Mouse (Mus musculus) midbrain, embryonic 13.5 days (tissue): Measurements from ENCODE around the gene Shroom1. TPM values are rescaled to one million over a fixed set of nuclear protein-coding genes. Genes with fewer than 3 reads are reported as not detected.
"Not testable (repeated sequence)": the region's sequence is repeated elsewhere in the genome, so short reads cannot be mapped to it uniquely, and the experiment has no call there.

ENCODE experiments used
- ATAC-seq: fragments of 200-750 bp; cut with Nextera tagmentation; 2 replicates; pipeline ENCODE4 v1.8.0; 2017; ENCODE audit warnings: mild to moderate bottlenecking, moderate TSS enrichment, moderate library complexity
- H3K27ac ChIP-seq: fragments of 300-500 bp; sonication (generic); 2 replicates; pipeline ENCODE4 v1.5.1; 2015; ENCODE audit warnings: inconsistent platforms, mild to moderate bottlenecking, moderate library complexity
- H3K27me3 ChIP-seq: fragments of 300-500 bp; sonication (generic); 2 replicates; pipeline ENCODE4 v1.6.1; 2015; ENCODE audit warnings: mild to moderate bottlenecking, inconsistent platforms
- H3K36me3 ChIP-seq: fragments of 300-500 bp; sonication (generic); 2 replicates; pipeline ENCODE4 v1.6.1; 2015; ENCODE audit warnings: mild to moderate bottlenecking, inconsistent platforms
- H3K4me1 ChIP-seq: fragments of 300-500 bp; sonication (generic); replicated peaks from 2 replicates; pipeline ENCODE4 v1.6.1; 2015; ENCODE audit warnings: inconsistent platforms
- H3K4me2 ChIP-seq: fragments of 300-500 bp; sonication (generic); replicated peaks from 2 replicates; pipeline ENCODE4 v1.6.1; 2015; ENCODE audit warnings: moderate library complexity, mild to moderate bottlenecking, inconsistent platforms
- H3K4me3 ChIP-seq: fragments of 300-500 bp; sonication (generic); replicated peaks from 2 replicates; pipeline ENCODE4 v1.5.1; 2015; ENCODE audit warnings: mild to moderate bottlenecking, inconsistent platforms
- H3K9ac ChIP-seq: fragments of 300-500 bp; sonication (generic); replicated peaks from 2 replicates; pipeline ENCODE4 v1.6.1; 2015; ENCODE audit warnings: mild to moderate bottlenecking, inconsistent platforms
- H3K9me3 ChIP-seq: fragments of 300-500 bp; sonication (generic); 2 replicates; pipeline ENCODE4 v1.6.1; 2016; ENCODE audit warnings: mild to moderate bottlenecking, inconsistent platforms
- WGBS: fragments of 180-500 bp; shearing (Covaris S2); methylation state at CpG from one replicate; pipeline ENCODE4 v1.1.7; 2015; 5-methylcytosine and 5-hydroxymethylcytosine counted together
- polyA plus RNA-seq: library from polyadenylated mRNA; unstranded; fragments of >200 nt; fragmentation: Nextera tagmentation; extraction: Ambion mirVana; gene quantifications from 2 replicates; pipeline ENCODE4 v1.2.1, GENCODE M21; 2015

Shroom1 gene
- 1.8 and 2.2 TPM in 2 replicates for polyA plus RNA-seq

DNA sequence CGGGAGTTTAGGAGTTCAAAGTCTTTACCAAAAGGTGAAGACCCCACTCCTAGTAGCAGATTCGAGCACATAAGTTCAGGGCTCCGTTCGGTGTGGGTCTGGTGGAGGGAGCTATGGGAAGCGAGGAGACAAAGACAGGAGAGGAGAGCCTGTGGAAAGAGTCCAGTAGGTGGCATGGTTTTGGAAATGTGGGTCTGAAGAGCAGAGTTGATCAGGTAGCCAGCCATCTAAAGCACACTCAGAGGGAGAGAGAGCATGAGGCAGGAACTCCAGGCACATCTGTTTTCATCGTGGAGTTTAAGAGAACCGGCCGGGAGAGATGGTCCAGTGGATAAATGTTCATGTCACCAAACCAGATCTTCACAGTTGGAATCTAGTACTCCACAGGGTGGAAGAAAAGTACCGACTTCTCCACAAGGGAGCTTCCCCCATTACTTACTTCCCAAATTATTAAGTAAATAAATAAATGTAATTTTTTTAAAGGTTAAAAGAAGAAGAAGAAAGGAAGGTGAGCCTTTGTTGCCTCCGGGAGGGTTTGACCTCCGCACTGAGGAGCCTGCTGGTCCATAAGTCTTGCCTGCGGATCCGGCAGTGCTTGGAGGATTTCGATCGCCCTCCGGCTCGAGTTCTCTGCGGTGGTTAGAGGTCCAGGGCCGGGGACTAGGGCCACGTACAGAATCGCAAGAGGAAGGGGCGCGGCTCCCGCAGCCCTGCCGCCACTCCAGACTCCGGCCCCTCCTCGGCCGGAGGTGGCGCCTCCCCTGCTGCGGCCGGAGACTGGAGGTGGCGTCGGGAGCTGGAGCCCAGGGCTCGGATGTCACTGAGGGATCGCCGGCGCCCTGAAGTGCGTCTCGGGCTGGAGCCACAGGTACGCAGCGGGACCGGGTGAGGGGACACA is at the start of gene Shroom1, which contains the start of gene Gm10447:
Gene Shroom1 (plus strand): TSS at position 732 of the 898 bp plus-strand sequence.
Gene Gm10447 (minus strand): TSS at position 637 of the 898 bp plus-strand sequence.
- Histone ChIP-seq H3K4me2 (peak within 1 kb of the TSS; percentile 80), H3K9me3 (no peaks in the 10 kb centered on the region), H3K9ac (peak within 1 kb of the TSS; percentile 63), H3K4me1 (peaks cover 11% of the 10 kb centered on the region), H3K27ac (no peak within 1 kb of the TSS), H3K4me3 (peak within 1 kb of the TSS; percentile 46), H3K36me3 (no peaks in the 10 kb centered on the region), H3K27me3 (peaks cover 65% of the 10 kb centered on the region)
- ATAC-seq, result peak; percentile 71; the same call in 1 of the 2 replicates
- 6% methylated on average over 42 of the region's 42 CpGs for WGBS

GRCm38 (mm10) chr11:53411738-53412137 is 45.3 kb upstream of the Shroom1 start:
- ATAC-seq, result no peak
- H3K36me3 ChIP-seq, result peaks cover 87% of the 10 kb centered on the region
- no peaks in the 10 kb centered on the region for H3K4me1 ChIP-seq
- no peak overlapping the region for H3K27ac ChIP-seq
- no peak overlapping the region for H3K4me3 ChIP-seq
- H3K9me3 ChIP-seq, result no peaks in the 10 kb centered on the region
- H3K27me3 ChIP-seq, result no peaks in the 10 kb centered on the region
- no peak overlapping the region for H3K9ac ChIP-seq
- no peak overlapping the region for H3K4me2 ChIP-seq

- H3K4me2 ChIP-seq, result no peak overlapping the region
- H3K9me3 ChIP-seq, result no peaks in the 10 kb centered on the region
- no peak overlapping the region for H3K9ac ChIP-seq
- no peak overlapping the region for H3K4me3 ChIP-seq
- no peaks in the 10 kb centered on the region for H3K27me3 ChIP-seq
- WGBS, result 95% methylated on average over 4 of the region's 4 CpGs
- no peak for ATAC-seq
- H3K27ac ChIP-seq, result no peak overlapping the region
- H3K36me3 ChIP-seq, result peaks cover 93% of the 10 kb centered on the region
- H3K4me1 ChIP-seq, result no peaks in the 10 kb centered on the region
Observed at GRCm38 (mm10) chr11:53413871-53414270, 43.1 kb upstream of the Shroom1 start.

GRCm38 (mm10) chr11:53418048-53418447 is 39.0 kb upstream of the Shroom1 start:
- Histone ChIP-seq H3K4me1 (no peaks in the 10 kb centered on the region), H3K9me3 (no peaks in the 10 kb centered on the region), H3K4me2 (no peak overlapping the region), H3K27me3 (no peaks in the 10 kb centered on the region), H3K4me3 (no peak overlapping the region), H3K27ac (no peak overlapping the region), H3K36me3 (peaks cover 79% of the 10 kb centered on the region), H3K9ac (no peak overlapping the region)
- ATAC-seq, result no peak

GRCm38 (mm10) chr11:53423036-53423435 is 34.0 kb upstream of the Shroom1 start, which contains the start of gene Leap2:
TSS of gene Leap2 (minus strand) at chr11:53423170.
- no peaks in the 10 kb centered on the region for H3K4me1 ChIP-seq
- no peak within 1 kb of the TSS for H3K4me3 ChIP-seq
- H3K9ac ChIP-seq, result no peak within 1 kb of the TSS
- 91% methylated on average over 4 of the region's 4 CpGs for WGBS
- ATAC-seq, result no peak
- no peaks in the 10 kb centered on the region for H3K9me3 ChIP-seq
- peaks cover 36% of the 10 kb centered on the region for H3K36me3 ChIP-seq
- H3K4me2 ChIP-seq, result no peak within 1 kb of the TSS
- H3K27me3 ChIP-seq, result no peaks in the 10 kb centered on the region
- H3K27ac ChIP-seq, result no peak within 1 kb of the TSS

DNA sequence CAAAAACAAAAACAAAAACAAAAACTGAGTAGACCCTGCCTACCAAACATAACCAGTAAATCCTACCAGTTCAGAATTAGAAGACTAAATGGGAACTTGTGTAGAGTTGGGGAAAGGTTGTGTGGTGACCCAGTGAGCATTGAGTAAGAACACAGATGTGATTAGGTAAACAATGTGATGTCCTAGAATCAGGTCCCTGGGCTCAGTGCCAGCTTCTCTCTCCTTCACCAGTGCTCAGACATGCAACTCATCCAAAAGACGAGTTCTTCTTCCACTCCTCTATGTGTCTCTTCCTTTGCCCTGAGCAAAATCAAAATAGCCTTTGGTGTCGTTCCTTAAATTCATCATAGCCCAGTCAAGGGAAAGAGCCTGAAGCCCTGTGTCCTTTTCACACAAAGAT is 32.2 kb upstream of the Shroom1 start:
- Histone ChIP-seq H3K9ac (no peak overlapping the region), H3K27me3 (no peaks in the 10 kb centered on the region), H3K4me2 (no peak overlapping the region), H3K9me3 (no peaks in the 10 kb centered on the region), H3K4me1 (peaks cover 8% of the 10 kb centered on the region), H3K36me3 (peaks cover 31% of the 10 kb centered on the region), H3K4me3 (no peak overlapping the region), H3K27ac (no peak overlapping the region)
- no peak for ATAC-seq
- 86% methylated on average over 2 of the region's 2 CpGs for WGBS

DNA sequence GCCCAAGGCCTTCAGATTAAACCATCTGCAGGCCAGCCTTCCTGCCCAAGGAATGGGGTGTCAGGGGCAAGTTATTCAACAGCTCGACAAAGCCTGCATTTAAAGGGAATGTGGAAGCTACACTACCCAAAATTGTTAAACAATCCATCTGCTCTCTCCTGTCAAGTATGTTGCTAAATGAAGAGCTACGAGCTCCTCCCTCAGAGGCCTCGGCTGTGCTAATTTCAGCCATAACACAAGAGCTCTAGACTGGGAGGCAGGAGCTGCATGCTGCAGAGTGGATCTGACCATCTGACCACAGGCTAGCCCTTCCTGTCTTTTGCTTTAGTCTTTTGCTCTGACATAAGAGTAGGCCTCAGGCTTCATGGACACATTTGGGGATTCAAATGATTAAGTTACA is 31.8 kb upstream of the Shroom1 start:
- no peak overlapping the region for H3K27ac ChIP-seq
- ATAC-seq, result no peak
- no peaks in the 10 kb centered on the region for H3K27me3 ChIP-seq
- no peaks in the 10 kb centered on the region for H3K9me3 ChIP-seq
- H3K4me1 ChIP-seq, result peaks cover 12% of the 10 kb centered on the region
- H3K4me3 ChIP-seq, result no peak overlapping the region
- no peak overlapping the region for H3K4me2 ChIP-seq
- H3K36me3 ChIP-seq, result peaks cover 27% of the 10 kb centered on the region
- 89% methylated on average over 3 of the region's 3 CpGs for WGBS
- H3K9ac ChIP-seq, result no peak overlapping the region

DNA sequence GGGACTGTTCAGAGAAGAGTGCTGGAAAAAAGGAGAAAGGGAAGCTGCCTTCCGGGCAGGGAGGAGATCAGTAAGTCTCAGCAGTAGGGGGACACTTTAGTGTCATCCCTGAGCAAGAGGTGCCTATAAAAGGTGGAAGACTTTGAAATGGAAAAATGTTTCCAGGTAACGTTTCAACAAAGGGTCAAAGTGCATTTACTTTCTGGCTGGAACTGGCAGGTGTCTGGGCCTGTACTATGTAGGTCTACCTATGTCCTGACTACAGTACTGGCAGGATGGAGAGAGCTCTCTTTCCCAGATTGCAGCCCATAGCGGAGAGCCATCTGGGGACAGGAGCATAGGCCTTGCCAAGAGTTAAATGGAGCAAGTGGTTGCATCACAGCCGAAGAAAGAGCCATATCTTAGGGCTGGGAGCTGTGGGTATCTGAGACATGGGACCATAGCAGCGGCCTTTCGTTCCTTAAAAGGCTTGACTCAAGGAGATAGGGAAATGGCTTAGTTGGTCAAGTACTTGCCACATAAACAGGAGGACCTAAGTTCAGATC is 31.2 kb upstream of the Shroom1 start:
- peaks cover 25% of the 10 kb centered on the region for H3K36me3 ChIP-seq
- no peak overlapping the region for H3K27ac ChIP-seq
- H3K4me1 ChIP-seq, result peaks cover 12% of the 10 kb centered on the region
- H3K9ac ChIP-seq, result no peak overlapping the region
- ATAC-seq, result no peak
- no peak overlapping the region for H3K4me2 ChIP-seq
- 86% methylated on average over 6 of the region's 6 CpGs for WGBS
- no peak overlapping the region for H3K4me3 ChIP-seq
- no peaks in the 10 kb centered on the region for H3K27me3 ChIP-seq
- H3K9me3 ChIP-seq, result no peaks in the 10 kb centered on the region

DNA sequence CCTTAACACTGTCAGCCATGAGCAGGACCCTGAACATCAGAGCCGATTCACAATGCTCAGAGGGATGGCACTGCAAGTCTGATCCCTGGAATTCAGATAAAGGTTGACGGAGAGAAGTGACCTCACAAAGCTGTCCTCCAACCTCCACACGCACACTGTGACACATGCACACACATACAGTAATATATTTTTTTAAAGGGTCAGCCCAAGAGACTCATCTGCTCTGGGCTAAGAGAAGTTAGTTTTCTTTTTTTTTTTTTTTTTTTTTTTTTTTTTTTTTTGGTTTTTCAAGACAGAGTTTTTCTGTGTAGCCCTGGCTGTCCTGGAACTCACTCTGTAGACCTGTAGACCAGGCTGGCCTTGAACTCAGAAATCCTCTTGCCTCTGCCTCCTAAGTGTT is 30.1 kb upstream of the Shroom1 start:
- Histone ChIP-seq H3K4me1 (peaks cover 18% of the 10 kb centered on the region), H3K36me3 (peaks cover 18% of the 10 kb centered on the region)
- H3K4me2 ChIP-seq, H3K27ac ChIP-seq, H3K4me3 ChIP-seq, H3K27me3 ChIP-seq, ATAC-seq, H3K9ac ChIP-seq, H3K9me3 ChIP-seq: not testable (repeated sequence)
- WGBS, result 91% methylated on average over 3 of the region's 3 CpGs

DNA sequence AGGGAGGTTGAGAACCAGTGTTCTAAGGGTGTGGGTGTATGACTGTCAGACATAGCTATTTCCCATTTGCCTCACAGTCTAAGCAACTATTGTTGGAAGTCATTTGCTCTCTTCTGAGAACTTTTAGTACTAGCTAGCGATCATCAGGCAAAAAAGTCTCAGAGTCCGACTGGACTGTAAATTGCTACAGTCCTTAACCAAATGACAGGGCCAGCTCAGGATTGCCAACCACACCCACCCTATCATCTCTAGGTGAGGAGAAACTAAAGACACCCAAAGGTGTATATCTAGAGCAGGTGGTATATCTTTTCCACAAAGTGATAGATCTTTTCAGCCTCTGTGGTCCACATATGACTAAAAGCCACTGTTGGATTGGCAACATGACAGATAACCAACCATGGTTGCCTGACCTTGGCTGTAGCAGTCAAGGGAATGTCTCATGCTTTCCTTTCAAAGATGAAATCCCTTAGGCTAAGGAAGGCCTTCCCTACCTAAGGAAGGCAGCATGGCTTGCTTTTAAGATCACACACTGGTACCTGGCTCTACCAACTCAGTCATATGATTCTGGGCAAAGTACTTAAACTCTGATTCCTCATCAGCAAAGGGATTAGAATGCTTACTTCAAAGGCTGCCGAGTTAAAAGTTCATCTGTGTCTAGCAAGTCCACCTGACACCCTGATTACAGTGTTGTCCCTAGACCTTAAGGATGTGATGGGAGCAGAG is 28.9 kb upstream of the Shroom1 start:
- Histone ChIP-seq H3K9me3 (no peaks in the 10 kb centered on the region), H3K4me1 (peaks cover 18% of the 10 kb centered on the region), H3K9ac (no peak overlapping the region), H3K4me3 (no peak overlapping the region), H3K27me3 (no peaks in the 10 kb centered on the region), H3K27ac (no peak overlapping the region), H3K4me2 (no peak overlapping the region), H3K36me3 (peaks cover 12% of the 10 kb centered on the region)
- 95% methylated on average over 3 of the region's 3 CpGs for WGBS
- no peak for ATAC-seq

- no peaks in the 10 kb centered on the region for H3K9me3 ChIP-seq
- H3K27ac ChIP-seq, result no peak overlapping the region
- ATAC-seq, result no peak
- 98% methylated on average over 5 of the region's 5 CpGs for WGBS
- peaks cover 12% of the 10 kb centered on the region for H3K36me3 ChIP-seq
- no peak overlapping the region for H3K4me3 ChIP-seq
- H3K4me2 ChIP-seq, result no peak overlapping the region
- no peak overlapping the region for H3K9ac ChIP-seq
- no peaks in the 10 kb centered on the region for H3K27me3 ChIP-seq
- H3K4me1 ChIP-seq, result peaks cover 18% of the 10 kb centered on the region
Observed at GRCm38 (mm10) chr11:53428716-53429057, 28.3 kb upstream of the Shroom1 start.

DNA sequence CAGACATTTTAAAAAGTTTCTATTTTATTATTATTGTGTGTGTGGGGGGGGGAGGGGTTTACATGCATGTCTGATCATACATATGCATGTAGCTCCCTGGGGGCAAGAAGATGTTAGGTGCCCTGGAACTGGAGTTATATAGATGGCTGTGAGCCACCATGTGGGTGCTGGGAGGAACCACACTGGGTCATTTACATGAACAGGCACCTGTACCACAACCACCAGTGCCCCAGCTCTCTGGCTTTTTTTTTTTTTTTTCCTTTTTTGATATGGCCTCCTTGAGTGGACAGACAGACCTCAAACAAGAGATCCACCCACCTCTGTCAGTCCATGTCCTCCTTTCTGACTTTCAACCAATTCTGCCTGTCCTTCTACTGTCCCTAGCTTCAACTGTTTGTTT is 27.8 kb upstream of the Shroom1 start:
- Histone ChIP-seq H3K4me2 (peak overlapping the region; percentile 95), H3K4me1 (peaks cover 18% of the 10 kb centered on the region), H3K27me3 (no peaks in the 10 kb centered on the region), H3K36me3 (peaks cover 12% of the 10 kb centered on the region), H3K9me3 (no peaks in the 10 kb centered on the region), H3K9ac (no peak overlapping the region), H3K4me3 (peak overlapping the region; percentile 90), H3K27ac (no peak overlapping the region)
- no peak for ATAC-seq
